Mouse (Mus musculus) heart, postnatal 10 days (tissue): ENCODE results near the gene Mdm1. TPM values are rescaled to one million over a fixed set of nuclear protein-coding genes. Genes with fewer than 3 reads are reported as not detected.
"Not testable (repeated sequence)": the region's sequence is repeated elsewhere in the genome, so short reads cannot be mapped to it uniquely, and the experiment has no call there.

Experiments
- DNase-seq, 2 experiments: peaks; one replicate each; pipeline ENCODE4 v3.0.0; 2021
- intact Hi-C: fragments of 180-260 bp; cut with DNase I; formaldehyde crosslinking; loops from one replicate; pipeline ENCODE4 v1.15.1; 2025
- total RNA-seq, 2 experiments: library from RNA; stranded (reverse); gene quantifications; 2 replicates each; pipeline ENCODE4 v1.2.3; 2021

Gene Mdm1
- total RNA-seq, 2 experiments from 2014 or later: 5.6 to 6.6 TPM

- DNase-seq: no peak
- intact Hi-C loops: no loop called here
Measured at GRCm38 (mm10) chr10:118178735-118179151, 37.1 kb downstream of the Mdm1 start.

GRCm38 (mm10) chr10:118179265-118179664 lies 37.7 kb downstream of the Mdm1 start:
- no peak for DNase-seq
- intact Hi-C loops: no loop called here

GRCm38 (mm10) chr10:118195150-118195549 lies 53.5 kb downstream of the Mdm1 start:
- peak; percentile 5 to 15 for DNase-seq

GRCm38 (mm10) chr10:118204642-118205041 lies 63.0 kb downstream of the Mdm1 start, which contains the start of gene Il22:
Il22 (plus strand) TSS chr10:118204942.
- DNase-seq: no peak

More at GRCm38 (mm10) chr10:118195150-118195549, 53.5 kb downstream of the Mdm1 start:
- intact Hi-C loops: not testable (repeated sequence)

DNA sequence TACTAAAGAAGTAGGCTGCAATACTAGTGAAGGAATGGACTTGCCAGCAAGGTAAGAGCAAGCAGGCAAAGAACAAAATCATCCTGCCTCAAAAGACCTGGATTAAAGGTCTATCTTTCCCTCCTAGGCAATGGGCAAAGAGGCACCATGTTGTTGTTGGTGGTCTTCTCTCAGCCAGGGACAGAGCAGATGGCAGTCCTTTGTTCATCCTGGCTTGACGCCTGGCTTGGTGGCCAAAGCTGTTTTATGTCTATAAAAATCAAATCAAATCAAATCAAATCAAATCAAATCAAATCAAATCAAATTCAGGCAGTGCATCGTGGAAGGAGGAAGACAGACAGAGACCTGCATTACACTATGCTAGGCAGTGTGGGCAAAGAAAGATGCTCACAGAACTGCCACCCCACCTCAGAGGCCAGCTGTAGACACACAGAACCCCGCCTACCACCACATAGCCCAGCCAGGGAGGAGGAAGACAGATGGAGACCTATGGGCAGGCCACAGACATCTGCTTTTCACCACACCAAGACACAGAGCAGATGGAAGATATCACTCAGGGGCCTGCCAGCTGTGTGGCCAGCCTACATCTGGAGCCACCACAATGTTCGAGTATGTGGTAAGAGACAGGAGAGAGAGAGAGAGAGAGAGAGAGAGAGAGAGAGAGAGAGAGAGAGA lies 74.2 kb downstream of the Mdm1 start:
- intact Hi-C loops, DNase-seq: not testable (repeated sequence)

More at GRCm38 (mm10) chr10:118204642-118205041, 63.0 kb downstream of the Mdm1 start, which contains the start of gene Il22:
- intact Hi-C loops: no loop called here

Other genes with a start within 250 kb of the Mdm1 start
- not detected for gene Il22, start 63.1 kb downstream of the Mdm1 start, total RNA-seq
- gene Gm32717, start 99.0 kb downstream of the Mdm1 start, total RNA-seq: under 1 TPM; 0.65 to 0.67 TPM
- under 1 TPM; 0.65 to 0.67 TPM for gene Gm32802, start 116.9 kb downstream of the Mdm1 start, total RNA-seq
- not detected for gene Iltifb, start 153.2 kb downstream of the Mdm1 start, total RNA-seq
- not detected for gene Gm9040, start 185.2 kb downstream of the Mdm1 start, total RNA-seq
- not detected for gene Gm9044, start 190.6 kb downstream of the Mdm1 start, total RNA-seq
- not detected for gene Gm9045, start 196.0 kb downstream of the Mdm1 start, total RNA-seq
- gene Gm9046, start 201.4 kb downstream of the Mdm1 start, total RNA-seq: not detected
- gene Gm9048, start 206.9 kb downstream of the Mdm1 start, total RNA-seq: not detected
- gene Gm9049, start 212.3 kb downstream of the Mdm1 start, total RNA-seq: not detected